Mouse (Mus musculus) forebrain, embryonic 11.5 days (tissue): ENCODE measurements around the gene Adcyap1r1. TPM values are rescaled to one million over a fixed set of nuclear protein-coding genes. Genes with fewer than 3 reads are reported as not detected.

Experiments
- ATAC-seq: fragments of 200-750 bp; cut with Nextera tagmentation; replicated peaks from 2 replicates; pipeline ENCODE4 v1.8.0; 2017; ENCODE audit warnings: moderate TSS enrichment; ENCODE audit not compliant: low FRiP score
- DNase-seq: peaks from one replicate; pipeline ENCODE4 v3.0.0-alpha.2; 2017; ENCODE audit warnings: low spot score
- H3K27ac ChIP-seq: fragments of 300-500 bp; sonication (generic); 2 replicates; pipeline ENCODE4 v1.5.1; 2014; ENCODE audit warnings: low read depth, low read length
- H3K27me3 ChIP-seq: fragments of 300-500 bp; sonication (generic); 2 replicates; pipeline ENCODE4 v1.6.1; 2014; ENCODE audit warnings: mild to moderate bottlenecking, low read length, mixed read lengths; ENCODE audit not compliant: control insufficient read depth, insufficient read depth
- H3K36me3 ChIP-seq: fragments of 300-500 bp; sonication (generic); 2 replicates; pipeline ENCODE4 v1.6.1; 2014; ENCODE audit warnings: mild to moderate bottlenecking, low read length, moderate library complexity, mixed read lengths; ENCODE audit not compliant: control insufficient read depth, insufficient read depth
- H3K4me1 ChIP-seq: fragments of 300-500 bp; sonication (generic); replicated peaks from 2 replicates; pipeline ENCODE4 v1.6.1; 2014; ENCODE audit warnings: low read length, mixed read lengths; ENCODE audit not compliant: control insufficient read depth, insufficient read depth
- H3K4me2 ChIP-seq: fragments of 300-500 bp; sonication (generic); 2 replicates; pipeline ENCODE4 v1.6.1; 2014; ENCODE audit warnings: low read depth, mild to moderate bottlenecking, low read length, moderate library complexity, mixed read lengths; ENCODE audit not compliant: severe bottlenecking
- H3K4me3 ChIP-seq: fragments of 300-500 bp; sonication (generic); 2 replicates; pipeline ENCODE4 v1.5.1; 2014; ENCODE audit warnings: low read depth, low read length
- H3K9ac ChIP-seq: fragments of 300-500 bp; sonication (generic); 2 replicates; pipeline ENCODE4 v1.6.1; 2014; ENCODE audit warnings: low read length
- H3K9me3 ChIP-seq: fragments of 300-500 bp; sonication (generic); 2 replicates; pipeline ENCODE4 v1.6.1; 2016; ENCODE audit warnings: low read length, mixed read lengths; ENCODE audit not compliant: control insufficient read depth
- WGBS: fragments of 180-500 bp; shearing (Covaris S2); extraction: QIAGEN DNeasy Blood & Tissue Kit; methylation state at CpG from one replicate; pipeline ENCODE4 v1.1.7; 2014; 5-methylcytosine and 5-hydroxymethylcytosine counted together
- polyA plus RNA-seq: library from polyadenylated mRNA; unstranded; fragments of >200 nt; fragmentation: Nextera tagmentation; extraction: Ambion mirVana; gene quantifications from 2 replicates; pipeline ENCODE4 v1.2.1, GENCODE M21; 2014

The Adcyap1r1 gene
- polyA plus RNA-seq, 1 experiment from 2014 or later, result 7.9 TPM

DNA sequence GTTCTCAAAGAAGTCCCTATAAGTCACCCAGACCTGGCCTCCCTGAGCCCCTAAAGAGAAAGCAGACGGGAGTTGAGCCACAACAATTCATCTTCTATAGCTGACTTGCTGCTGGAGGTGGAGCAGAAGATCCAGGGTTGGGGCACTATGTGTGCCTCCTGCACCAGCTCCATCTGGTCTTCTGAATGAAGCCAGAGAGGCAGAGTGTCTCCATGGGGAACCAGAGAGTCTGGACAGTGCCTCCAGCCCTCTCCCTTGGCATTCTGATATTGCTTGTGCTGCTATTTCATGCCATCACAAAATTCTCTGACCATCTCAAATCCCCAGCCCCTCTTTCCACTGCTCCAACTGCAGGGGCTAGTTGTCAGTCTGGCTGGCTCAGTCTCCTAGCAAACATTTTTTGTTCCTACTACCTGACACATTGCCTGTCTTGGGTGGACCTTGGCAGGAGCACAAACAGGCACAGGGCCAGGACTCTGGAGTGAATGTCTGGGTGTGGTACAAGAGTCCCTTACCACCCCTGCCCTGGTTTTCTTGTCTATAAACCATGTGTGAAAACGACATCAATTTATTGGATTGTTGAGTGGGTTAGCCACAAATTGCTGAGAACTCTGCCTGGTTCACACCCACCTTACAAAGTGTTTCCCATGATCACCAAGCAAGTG is 32.9 kb upstream of the Adcyap1r1 start:
- no peak overlapping the region for H3K27ac ChIP-seq
- H3K4me3 ChIP-seq, result no peak overlapping the region
- DNase-seq, result no peak
- no peak for ATAC-seq
- H3K4me2 ChIP-seq, result no peak overlapping the region
- 59% methylated on average over 2 of the region's 2 CpGs for WGBS
- H3K27me3 ChIP-seq, result no peaks in the 10 kb centered on the region
- H3K9ac ChIP-seq, result no peak overlapping the region
- H3K9me3 ChIP-seq, result no peaks in the 10 kb centered on the region
- peaks cover 14% of the 10 kb centered on the region for H3K4me1 ChIP-seq
- H3K36me3 ChIP-seq, result no peaks in the 10 kb centered on the region

DNA sequence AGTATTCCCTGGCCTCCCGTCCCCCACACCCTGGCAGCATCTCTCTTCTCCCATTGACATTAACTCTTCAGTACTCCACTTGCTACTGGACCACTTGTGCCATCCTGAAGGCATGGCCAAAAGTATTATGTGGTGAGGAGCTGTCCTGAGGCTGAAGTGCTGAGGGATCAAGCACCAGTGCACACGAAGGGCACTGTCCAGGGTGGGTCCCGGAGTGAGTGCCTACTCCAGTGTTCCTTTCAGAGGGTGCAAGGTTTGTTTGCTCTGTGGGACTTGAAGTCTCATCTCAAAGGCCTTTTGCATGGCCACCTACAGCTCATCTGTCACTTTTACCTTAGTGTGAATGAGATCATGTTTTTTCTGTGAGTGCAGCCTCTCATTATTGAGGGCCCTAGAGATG is 31.4 kb upstream of the Adcyap1r1 start:
- Histone ChIP-seq H3K4me1 (peaks cover 14% of the 10 kb centered on the region), H3K4me2 (no peak overlapping the region), H3K9me3 (no peaks in the 10 kb centered on the region), H3K27me3 (no peaks in the 10 kb centered on the region), H3K36me3 (no peaks in the 10 kb centered on the region), H3K9ac (no peak overlapping the region), H3K4me3 (no peak overlapping the region), H3K27ac (no peak overlapping the region)
- 77% methylated on average over 3 of the region's 3 CpGs for WGBS
- ATAC-seq (no peak), DNase-seq (peak; percentile 44)

DNA sequence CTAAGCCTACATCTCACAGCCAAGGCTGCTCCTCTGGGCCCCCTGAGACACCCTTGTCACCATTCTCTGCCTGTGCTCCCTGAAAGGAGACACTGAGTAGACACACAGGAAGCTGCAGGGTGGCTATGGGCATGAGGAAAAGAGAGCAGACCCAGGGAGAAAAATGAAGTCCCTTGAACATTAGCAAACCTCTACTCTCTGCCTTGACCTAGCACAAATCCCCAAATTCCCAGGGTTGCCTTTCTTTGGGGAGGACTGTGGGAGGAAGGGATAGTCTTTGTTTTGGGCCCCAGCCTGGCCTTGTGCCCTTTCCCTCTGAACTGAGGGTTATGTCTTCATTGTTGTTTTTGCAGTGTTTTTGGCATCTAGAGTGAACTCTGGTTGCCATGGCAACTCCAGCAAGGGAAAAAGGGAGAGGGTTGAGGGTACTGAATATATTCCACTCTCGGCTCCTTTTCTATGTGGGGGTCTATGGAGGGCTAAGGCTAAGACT is 30.9 kb upstream of the Adcyap1r1 start:
- Histone ChIP-seq H3K27me3 (no peaks in the 10 kb centered on the region), H3K4me1 (peaks cover 14% of the 10 kb centered on the region), H3K36me3 (no peaks in the 10 kb centered on the region), H3K4me2 (no peak overlapping the region), H3K9ac (no peak overlapping the region), H3K27ac (no peak overlapping the region), H3K9me3 (no peaks in the 10 kb centered on the region), H3K4me3 (no peak overlapping the region)
- ATAC-seq (peak; percentile 51; the same call in 1 of the 2 replicates), DNase-seq (peak; percentile 47)
- whole genome bisulfite sequencing, result 10% methylated on average over 1 of the region's 1 CpGs

DNA sequence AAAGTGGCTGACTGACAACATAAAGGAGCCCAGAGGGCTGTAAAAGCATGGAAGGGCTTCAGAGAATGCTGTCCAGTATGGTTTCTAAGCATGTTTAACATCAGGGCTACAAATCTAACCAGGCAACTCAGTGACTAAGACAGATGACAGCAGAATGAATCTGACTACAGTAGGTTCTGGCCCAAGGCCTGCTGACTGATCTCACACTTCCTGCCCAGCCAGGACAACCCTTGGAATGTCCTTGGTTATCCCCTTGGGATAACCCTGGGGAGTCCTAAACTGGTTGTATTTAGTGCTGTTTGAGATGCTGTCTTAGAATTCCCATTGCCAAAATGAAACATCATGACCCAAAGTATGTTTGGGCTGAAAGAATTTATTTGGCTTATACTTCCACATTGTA is 19.7 kb upstream of the Adcyap1r1 start:
- no peak overlapping the region for H3K4me2 ChIP-seq
- H3K4me1 ChIP-seq, result peaks cover 5% of the 10 kb centered on the region
- ATAC-seq (no peak), DNase-seq (no peak)
- no peak overlapping the region for H3K27ac ChIP-seq
- H3K9ac ChIP-seq, result no peak overlapping the region
- no peaks in the 10 kb centered on the region for H3K9me3 ChIP-seq
- H3K27me3 ChIP-seq, result no peaks in the 10 kb centered on the region
- H3K4me3 ChIP-seq, result no peak overlapping the region
- no peaks in the 10 kb centered on the region for H3K36me3 ChIP-seq

DNA sequence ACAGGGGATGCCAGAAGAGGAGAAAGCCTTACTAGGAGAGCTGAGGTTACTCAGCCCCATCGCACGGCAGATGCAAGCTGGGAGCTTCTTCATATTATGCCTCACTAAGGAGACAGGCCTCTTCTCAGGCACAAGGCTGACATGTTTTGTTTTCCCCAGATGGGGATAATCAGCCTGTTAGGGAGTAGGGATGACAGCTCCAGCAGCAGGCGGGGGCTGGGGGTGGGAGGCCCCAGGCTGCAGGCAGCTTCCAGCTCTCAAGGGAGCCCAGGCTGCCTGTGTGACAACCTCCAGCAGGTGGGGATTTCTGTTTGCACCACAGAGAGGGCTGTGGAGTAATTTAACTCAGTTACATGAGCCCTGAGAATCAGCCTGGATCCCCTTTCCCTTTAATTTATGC is 17.4 kb upstream of the Adcyap1r1 start:
- no peaks in the 10 kb centered on the region for H3K27me3 ChIP-seq
- DNase-seq, result peak; percentile 53
- H3K27ac ChIP-seq, result 0 out of 2 replicates have a peak overlapping the region, but pooled peaks have one; percentile 53
- WGBS, result 34% methylated on average over 3 of the region's 3 CpGs
- H3K4me1 ChIP-seq, result peaks cover 5% of the 10 kb centered on the region
- peak; percentile 70; the same call in 1 of the 2 replicates for ATAC-seq
- H3K9me3 ChIP-seq, result no peaks in the 10 kb centered on the region
- no peak overlapping the region for H3K4me3 ChIP-seq
- H3K36me3 ChIP-seq, result no peaks in the 10 kb centered on the region
- no peak overlapping the region for H3K4me2 ChIP-seq
- no peak overlapping the region for H3K9ac ChIP-seq

DNA sequence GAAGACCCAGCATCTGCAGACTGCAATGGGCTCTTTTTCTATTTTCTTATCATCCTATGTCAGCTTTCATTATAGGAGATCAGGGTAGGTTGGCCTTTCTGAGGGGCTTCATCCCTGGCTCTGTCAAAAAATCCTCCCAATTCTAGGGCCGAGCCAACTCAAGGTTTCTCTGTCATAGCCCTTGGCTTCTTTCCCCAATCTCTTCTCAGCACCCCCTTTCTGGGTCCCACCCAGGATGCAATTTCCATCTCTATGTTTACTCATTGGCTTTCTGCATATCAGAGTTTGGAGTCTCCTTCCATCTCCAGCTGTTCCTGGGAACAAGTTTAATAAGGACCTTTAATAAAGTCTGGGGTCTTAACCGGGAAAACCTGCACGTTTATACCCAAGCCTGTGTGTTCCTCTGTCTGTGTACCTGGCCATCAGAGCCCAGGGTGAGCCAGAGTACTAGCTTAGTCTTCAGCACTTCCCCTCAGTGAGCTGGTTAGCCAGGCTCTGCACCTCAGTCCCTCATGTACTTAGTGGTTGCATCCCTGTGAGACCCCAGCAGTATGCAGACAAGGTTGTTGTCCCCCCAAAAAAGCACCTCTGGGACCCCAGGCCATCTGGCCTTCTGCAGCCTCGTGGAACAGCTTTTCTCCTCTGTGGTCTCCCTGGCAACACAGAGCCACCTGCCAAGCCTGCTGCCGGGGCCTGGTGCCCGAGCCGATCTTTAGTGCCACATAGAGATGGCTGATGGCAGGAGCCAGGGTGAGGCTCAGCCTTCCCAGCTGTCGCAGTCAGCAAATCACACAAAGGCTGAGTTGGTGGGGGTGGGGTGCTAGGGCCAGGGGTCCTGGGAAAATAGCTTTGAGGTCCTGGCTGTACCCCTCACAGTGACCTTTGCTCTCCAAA is 16.3 kb upstream of the Adcyap1r1 start:
- 66% methylated on average over 8 of the region's 8 CpGs for WGBS
- DNase-seq, result peak; percentile 51
- ATAC-seq, result 0 out of 2 replicates have a peak, but pooled peaks have one; percentile 53
- H3K27ac ChIP-seq, result no peak overlapping the region
- H3K4me1 ChIP-seq, result peaks cover 5% of the 10 kb centered on the region
- H3K4me3 ChIP-seq, result no peak overlapping the region
- H3K4me2 ChIP-seq, result no peak overlapping the region
- H3K9ac ChIP-seq, result no peak overlapping the region
- H3K9me3 ChIP-seq, result no peaks in the 10 kb centered on the region
- H3K36me3 ChIP-seq, result no peaks in the 10 kb centered on the region
- no peaks in the 10 kb centered on the region for H3K27me3 ChIP-seq

DNA sequence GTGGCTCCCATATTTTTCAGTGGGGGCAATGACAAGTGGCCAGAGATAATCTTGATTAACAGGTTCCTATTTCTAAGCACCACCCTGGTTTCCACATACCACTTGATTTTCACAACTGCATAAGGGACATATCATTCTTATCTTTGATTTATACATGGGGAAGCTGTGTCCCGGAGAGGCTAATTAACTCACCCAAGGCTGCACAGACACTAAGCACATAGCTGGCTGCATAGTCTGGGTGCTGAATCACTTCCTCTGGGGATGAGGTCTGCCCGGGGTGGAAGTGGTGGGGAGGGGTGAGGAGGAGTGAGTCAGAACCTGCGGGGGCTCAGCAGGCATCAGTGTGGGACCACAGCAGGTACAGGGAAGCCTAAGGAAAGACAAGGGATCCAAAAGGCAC is 13.9 kb upstream of the Adcyap1r1 start:
- peak; percentile 21 for DNase-seq
- H3K9me3 ChIP-seq, result no peaks in the 10 kb centered on the region

DNA sequence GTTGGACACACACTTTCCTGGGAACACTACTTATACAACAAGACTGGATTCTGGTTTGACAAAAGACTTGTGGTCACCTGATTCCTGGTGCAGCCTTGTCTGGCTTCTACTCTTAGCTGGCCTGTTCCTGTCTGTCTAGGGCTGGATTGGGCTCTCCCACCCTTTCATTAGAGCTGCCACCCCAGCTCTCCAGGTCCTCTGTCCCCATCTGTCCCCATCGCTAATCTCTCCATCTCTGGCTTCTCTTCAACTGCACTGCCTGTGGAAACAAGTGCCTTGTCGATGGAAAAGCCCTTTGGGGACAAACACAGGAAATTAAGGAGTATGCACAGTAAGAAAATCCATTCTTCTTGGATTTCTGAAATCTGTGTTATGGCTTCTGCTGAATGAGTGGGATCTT is 12.9 kb upstream of the Adcyap1r1 start:
- H3K9me3 ChIP-seq, result no peaks in the 10 kb centered on the region
- H3K9ac ChIP-seq, result no peak overlapping the region
- 84% methylated on average over 2 of the region's 2 CpGs for WGBS
- DNase-seq (no peak), ATAC-seq (no peak)
- H3K36me3 ChIP-seq, result no peaks in the 10 kb centered on the region
- peaks cover 4% of the 10 kb centered on the region for H3K27me3 ChIP-seq
- H3K4me2 ChIP-seq, result no peak overlapping the region
- H3K27ac ChIP-seq, result no peak overlapping the region
- no peak overlapping the region for H3K4me3 ChIP-seq
- H3K4me1 ChIP-seq, result peaks cover 7% of the 10 kb centered on the region

More for the DNA sequence above, 13.9 kb upstream of the Adcyap1r1 start:
- Histone ChIP-seq H3K27me3 (peaks cover 2% of the 10 kb centered on the region; the same call in 1 of the 2 replicates), H3K9ac (no peak overlapping the region), H3K4me2 (no peak overlapping the region), H3K4me1 (peaks cover 5% of the 10 kb centered on the region), H3K27ac (no peak overlapping the region), H3K36me3 (no peaks in the 10 kb centered on the region), H3K4me3 (no peak overlapping the region)
- ATAC-seq, result no peak
- 55% methylated on average over 3 of the region's 3 CpGs for WGBS
